Mouse (Mus musculus): ENCODE measurements around the gene Hist1h2bg.

GRCm38 (mm10) chr13:23582219-23583056, 11.2 kb downstream of the Hist1h2bg start:
- no peak for TF ChIP-seq POLR2A (IDR thresholded peaks at IDR 0.05; ENCODE audit: borderline replicate concordance, control insufficient read depth, low read depth, low read length)
- no peak for TF ChIP-seq CTCF (IDR thresholded peaks at IDR 0.05; ENCODE audit: control insufficient read depth, insufficient read depth, low read length)
